Mouse (Mus musculus): ENCODE results near the gene Chd9.

The Chd9 gene

DNA sequence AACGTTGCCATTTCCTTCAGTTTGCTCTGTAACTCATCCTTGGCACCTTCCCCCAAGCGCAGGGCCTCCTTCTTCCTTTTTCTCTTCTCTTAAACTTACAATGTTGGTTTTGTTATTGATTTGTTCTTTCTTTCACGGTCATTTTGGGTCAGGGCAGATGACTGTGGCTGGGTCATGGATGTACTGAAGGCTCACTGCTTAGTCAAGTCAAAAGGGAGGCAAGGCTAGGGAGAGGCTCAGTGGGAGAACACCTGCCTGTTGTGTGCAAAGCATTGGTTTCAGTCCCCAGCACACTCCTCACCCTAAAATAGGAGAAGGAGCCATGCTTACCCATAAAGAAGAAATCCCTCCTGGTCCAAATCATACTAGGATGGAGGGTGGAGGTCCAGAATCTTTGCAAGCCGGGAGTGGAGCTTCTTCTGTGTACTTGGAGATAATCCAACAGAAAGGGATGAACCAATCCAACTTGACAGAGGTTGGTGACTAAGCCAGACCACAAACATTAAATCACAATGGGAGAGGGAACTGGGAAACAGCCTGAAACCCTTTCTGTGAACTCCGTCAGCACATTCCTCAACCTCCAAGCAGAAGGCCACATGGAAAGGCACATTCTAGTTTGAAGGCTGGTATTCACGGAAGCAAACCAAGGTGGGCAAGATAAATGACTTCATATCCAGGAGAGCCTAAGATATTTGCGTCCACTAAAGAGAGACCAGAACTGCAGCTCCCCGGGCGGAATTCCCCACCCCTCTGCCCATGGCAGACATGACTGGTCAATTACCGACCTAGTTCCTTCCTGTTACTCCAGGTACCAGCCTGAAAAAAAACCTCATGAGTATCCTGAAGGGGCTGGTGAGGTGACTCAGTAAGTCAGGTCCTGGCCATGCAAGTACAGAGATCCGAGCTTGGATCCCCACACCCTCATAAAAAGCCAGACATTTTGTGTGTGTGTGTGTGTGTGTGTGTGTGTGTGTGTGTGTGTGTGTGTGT lies 11.9 kb downstream of the Chd9 start:
- DNase-seq, result no peak

GRCm38 (mm10) chr8:90841321-90841720 lies 13.2 kb downstream of the Chd9 start:
- DNase-seq, result no peak

- DNase-seq, result no peak
These were observed 15.0 kb downstream of the Chd9 start for GRCm38 (mm10) chr8:90843127-90843526.

DNA sequence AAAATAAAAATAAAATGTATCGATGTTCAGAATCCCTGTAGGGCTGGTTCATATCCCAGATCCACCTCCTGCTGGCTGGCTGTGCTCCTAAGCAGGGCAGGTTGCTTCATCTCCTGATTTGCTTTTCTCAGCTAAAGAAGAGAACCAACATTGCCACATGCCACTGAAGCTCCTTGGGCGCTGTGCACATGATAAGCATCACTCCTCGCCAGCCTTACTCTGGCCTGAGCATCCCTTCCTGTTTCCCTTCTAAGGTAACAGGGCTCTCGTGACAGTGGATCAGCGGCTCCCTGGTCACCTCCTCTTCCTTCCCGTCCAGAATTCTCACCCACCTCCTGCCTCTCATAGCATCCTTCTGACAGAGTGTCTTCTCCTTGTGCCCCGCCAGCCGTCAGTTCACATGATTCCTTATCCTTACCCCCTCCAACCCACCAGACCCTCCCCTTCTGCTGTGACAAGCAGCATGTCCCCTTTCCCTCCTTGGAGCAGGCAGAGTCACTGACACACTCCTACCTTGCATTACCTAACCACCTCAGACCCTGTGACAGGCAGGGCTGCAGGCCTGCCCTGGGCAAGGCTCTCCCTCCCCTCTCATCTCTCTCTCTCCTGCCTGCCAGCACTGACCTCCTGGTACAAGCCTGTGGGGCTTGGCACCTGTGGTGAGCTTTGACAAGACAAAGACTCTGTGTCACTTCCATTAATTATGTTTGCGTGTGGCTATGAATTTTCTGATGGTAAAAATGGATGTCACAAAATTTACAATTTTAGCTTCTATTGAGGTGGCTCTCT lies 16.2 kb downstream of the Chd9 start:
- DNase-seq, result no peak

DNA sequence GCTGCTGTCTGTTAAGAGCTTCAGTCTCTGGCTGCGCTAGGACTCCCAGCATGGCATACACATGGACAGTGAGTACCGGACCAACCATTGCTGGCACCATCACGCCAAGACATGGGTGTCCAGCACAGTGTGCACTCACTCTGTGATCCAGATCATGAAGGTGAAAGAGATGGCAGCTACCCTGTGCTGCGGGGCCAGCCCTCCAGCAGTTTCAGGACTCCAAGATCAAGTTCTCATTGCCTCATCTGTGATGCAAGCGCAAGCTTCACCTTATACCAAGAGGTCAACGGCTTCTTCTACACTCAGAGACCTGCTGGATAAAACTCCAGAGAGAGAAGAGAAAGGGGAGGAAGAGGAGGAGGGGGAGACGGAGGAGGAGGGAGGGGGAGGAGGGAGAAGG lies 19.8 kb downstream of the Chd9 start:
- DNase-seq, result no peak

- peak; percentile 80 for DNase-seq
These were observed 21.4 kb downstream of the Chd9 start for GRCm38 (mm10) chr8:90849462-90850050.

- DNase-seq, result no peak
These were observed 23.4 kb downstream of the Chd9 start for GRCm38 (mm10) chr8:90851544-90851943.

- no peak for DNase-seq
These were observed 26.0 kb downstream of the Chd9 start for GRCm38 (mm10) chr8:90853971-90854670.

DNA sequence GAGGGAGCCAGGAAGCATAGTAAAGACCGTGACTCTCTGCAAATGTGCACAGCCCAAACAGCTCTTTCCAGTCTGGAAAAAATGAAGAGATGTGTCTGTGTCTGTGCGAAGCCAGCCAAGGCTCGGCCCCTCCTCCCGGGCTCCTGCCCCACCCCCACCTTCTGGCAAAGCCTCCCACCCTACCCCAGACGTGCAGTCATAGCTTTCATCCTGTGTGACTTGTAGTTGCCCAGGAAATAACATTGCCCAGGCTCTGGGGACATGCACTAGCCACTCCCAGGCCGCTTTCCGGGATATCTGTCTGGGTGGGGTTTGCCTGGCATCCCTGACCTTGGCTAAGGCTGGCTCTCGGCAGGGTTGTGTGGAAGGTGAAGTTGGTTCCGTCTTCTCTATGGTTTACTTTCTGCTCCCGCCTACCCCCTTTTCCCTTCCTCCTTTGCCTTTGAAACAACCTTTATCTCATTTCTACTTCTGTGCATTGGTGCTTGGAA lies 26.6 kb downstream of the Chd9 start:
- no peak for DNase-seq

- DNase-seq, result no peak
These were observed 28.0 kb downstream of the Chd9 start for GRCm38 (mm10) chr8:90856171-90856570.

GRCm38 (mm10) chr8:90856952-90857351 lies 28.8 kb downstream of the Chd9 start:
- DNase-seq, result no peak

DNA sequence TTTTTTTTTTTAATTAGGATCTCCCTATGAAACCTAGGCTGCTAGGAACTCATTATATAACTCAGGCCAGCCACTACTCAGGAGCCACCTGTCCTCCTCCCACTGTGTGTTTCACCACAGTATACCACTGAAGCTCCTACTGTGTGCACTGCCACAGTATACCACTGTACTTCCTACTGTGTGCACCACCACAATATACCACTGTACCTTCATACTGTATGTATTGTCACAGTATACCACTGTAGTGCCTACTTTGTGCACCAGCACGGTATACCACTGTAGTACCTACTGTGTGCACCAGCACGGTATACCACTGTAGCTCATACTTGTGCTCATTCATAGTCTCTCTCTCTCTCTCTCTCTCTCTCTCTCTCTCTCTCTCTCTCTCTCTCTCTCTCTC lies 29.9 kb downstream of the Chd9 start:
- DNase-seq, result no peak

DNA sequence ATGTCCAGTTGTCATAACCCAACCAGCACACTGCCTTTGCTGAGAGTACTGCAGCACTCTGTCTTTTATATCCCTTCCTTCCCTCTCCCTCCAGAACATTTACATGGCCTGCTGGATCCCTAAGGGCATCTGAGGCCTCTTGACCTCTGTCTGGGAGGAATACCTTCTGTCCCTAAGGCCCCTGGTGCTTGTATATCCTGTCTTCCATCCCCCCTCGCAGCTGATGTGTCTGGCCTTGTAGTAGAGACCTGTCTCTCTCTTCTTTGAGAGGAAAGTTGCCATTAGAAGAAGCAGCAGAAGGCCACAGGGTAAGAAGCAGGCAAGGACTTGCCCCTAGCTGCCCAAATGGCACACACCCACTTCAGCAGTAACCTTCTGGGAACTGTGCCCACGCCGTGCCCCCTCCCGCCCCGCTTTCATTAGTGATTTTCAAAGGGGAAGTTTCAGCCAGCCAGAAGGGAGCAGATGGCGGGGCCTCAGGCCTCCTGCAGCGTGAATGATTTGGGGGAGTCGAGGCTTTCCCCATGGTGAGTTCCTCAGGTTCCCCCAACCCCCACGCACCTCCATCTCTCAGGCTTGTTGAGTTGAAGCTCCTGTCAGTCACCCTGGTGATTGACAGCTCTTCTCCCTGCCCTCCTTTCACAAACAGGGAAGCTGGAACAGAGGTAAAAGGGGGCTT lies 33.3 kb downstream of the Chd9 start:
- DNase-seq, result peak; percentile 55

DNA sequence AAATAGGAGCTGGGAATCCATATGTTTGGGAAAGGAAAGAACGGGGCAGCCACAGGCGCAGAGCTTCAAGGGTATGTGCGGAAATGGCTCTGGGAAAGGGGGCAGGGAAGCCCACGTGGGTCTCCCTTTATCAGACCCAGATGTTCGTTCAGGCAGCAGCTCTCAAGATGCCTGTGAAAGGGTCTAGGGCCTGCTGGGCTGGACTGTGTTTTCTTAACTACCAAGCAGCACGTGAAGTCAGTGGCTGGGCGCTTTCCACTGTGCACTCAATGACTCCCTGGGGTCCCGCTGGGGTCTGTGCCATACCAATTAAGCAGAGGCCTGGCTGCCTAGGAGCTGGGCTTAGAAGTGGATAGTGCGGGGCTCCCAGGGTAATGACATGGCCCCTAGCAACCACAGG lies 33.9 kb downstream of the Chd9 start:
- peak; percentile 19 for DNase-seq

- no peak for DNase-seq
These were observed 38.9 kb downstream of the Chd9 start for GRCm38 (mm10) chr8:90867061-90867460.

GRCm38 (mm10) chr8:90867911-90868310 lies 39.8 kb downstream of the Chd9 start:
- no peak for DNase-seq

- peak; percentile 88 for DNase-seq
These were observed 40.2 kb downstream of the Chd9 start for GRCm38 (mm10) chr8:90868334-90868733.

- peak; percentile 87 for DNase-seq
These were observed 41.1 kb downstream of the Chd9 start for GRCm38 (mm10) chr8:90869071-90869919.

DNA sequence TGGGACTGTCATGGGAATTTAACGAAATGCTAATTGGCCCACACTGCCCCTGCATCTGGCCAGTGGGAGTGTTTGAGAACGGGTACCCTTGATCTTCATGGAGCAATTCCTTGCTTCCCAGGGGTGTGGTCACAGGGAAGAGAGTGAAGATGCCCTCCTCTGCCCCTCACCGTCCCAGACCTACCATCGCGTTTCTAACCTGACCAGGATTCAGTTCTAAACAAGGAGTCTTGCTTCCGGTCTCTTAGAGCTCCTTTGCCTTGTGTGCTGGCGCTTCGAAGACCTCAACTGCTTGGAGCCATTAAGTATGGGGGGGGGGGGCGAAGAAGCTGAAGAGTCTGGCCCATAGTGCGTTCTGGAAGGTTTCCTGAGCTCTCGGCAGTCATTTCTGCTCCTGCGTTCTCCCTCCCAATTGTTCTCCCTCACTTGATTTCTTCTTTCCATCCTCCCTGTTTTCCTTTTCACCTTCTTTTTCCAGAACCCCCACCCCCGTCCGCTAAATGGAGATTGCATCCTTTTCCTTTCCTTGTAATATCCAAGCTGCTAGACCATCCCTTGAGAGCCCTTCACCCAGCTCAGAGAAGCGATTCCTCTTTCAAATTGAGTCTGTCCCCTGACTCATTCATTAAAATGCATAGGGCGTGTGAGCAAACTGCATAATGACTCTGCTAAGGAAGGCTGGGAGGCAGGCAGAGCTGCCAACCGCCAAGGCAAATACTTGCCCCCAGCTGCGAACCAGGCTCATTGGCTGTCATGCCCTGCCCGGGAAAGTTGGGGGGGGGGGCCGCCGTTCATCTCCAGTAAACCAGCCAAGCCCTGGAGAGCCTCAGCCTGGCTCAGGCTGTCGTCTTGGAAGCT lies 42.0 kb downstream of the Chd9 start:
- peak; percentile 84 for DNase-seq

Data from right cerebral cortex, adult 18-20 months (tissue).